Mouse (Mus musculus) heart, adult 2 months (tissue): Measurements from ENCODE around the gene Ikzf2. TPM values are rescaled to one million over a fixed set of nuclear protein-coding genes. Genes with fewer than 3 reads are reported as not detected.

Experiments
- DNase-seq, 2 experiments: peaks; one replicate each; pipeline ENCODE4 v3.0.0; 2021
- H3K27ac ChIP-seq: fragments of 200-600 bp; 2 replicates; pipeline ENCODE4 v1.8.1; 2022
- H3K27me3 ChIP-seq: fragments of 200-500 bp; 2 replicates; pipeline ENCODE4 v1.6.1; 2012; ENCODE audit warnings: mild to moderate bottlenecking, low read length, inconsistent platforms, mixed read lengths; ENCODE audit not compliant: control insufficient read depth, insufficient read depth
- H3K36me3 ChIP-seq: fragments of 200-500 bp; 2 replicates; pipeline ENCODE4 v1.6.1; 2012; ENCODE audit warnings: low read length, inconsistent platforms; ENCODE audit not compliant: control insufficient read depth, insufficient read depth
- H3K4me1 ChIP-seq: fragments of 200-500 bp; 2 replicates; pipeline ENCODE4 v1.6.1; 2011; ENCODE audit warnings: low read length; ENCODE audit not compliant: control insufficient read depth, insufficient read depth
- H3K4me3 ChIP-seq: fragments of 200-600 bp; 2 replicates; pipeline ENCODE4 v1.8.1; 2022
- H3K79me2 ChIP-seq: fragments of 200-500 bp; replicated peaks from 2 replicates; pipeline ENCODE4 v1.6.1; 2012; ENCODE audit warnings: mild to moderate bottlenecking, inconsistent platforms, low read length, moderate library complexity, mixed read lengths; ENCODE audit not compliant: control insufficient read depth, insufficient read depth
- H3K9ac ChIP-seq: fragments of 200-500 bp; 2 replicates; pipeline ENCODE4 v1.6.1; 2012; ENCODE audit warnings: low read depth, mild to moderate bottlenecking, control low read depth, inconsistent platforms, low read length, mixed read lengths
- CTCF ChIP-seq: fragments of 200-600 bp; IDR thresholded peaks from 2 replicates; pipeline ENCODE4 v1.8.1; 2022; ENCODE audit warnings: antibody characterized with exemption, mild to moderate bottlenecking, moderate library complexity
- EP300 ChIP-seq: fragments of 200-500 bp; IDR thresholded peaks from 2 replicates; pipeline ENCODE4 v1.6.1; 2011; ENCODE audit warnings: low read depth, low read length, control low read depth; ENCODE audit not compliant: insufficient read depth
- POLR2A ChIP-seq: fragments of 200-500 bp; IDR thresholded peaks from 2 replicates; pipeline ENCODE4 v1.6.1; 2011; ENCODE audit warnings: mild to moderate bottlenecking, low read depth, low read length, control low read depth; ENCODE audit not compliant: insufficient read depth
- WGBS: fragments of 180-500 bp; shearing (Covaris S2); methylation state at CpG from one replicate; pipeline ENCODE4 v1.1.7; 2018; 5-methylcytosine and 5-hydroxymethylcytosine counted together
- intact Hi-C: fragments of 180-260 bp; cut with DNase I; formaldehyde crosslinking; loops from one replicate; pipeline ENCODE4 v1.15.1; 2025
- long read RNA-seq: library from polyadenylated mRNA; stranded (forward); transcript quantifications from one replicate; pipeline ENCODE4 v2.0.0, GENCODE M21; 2021
- polyA plus RNA-seq: library from polyadenylated mRNA; depleted of rRNA; stranded (reverse); fragments of >200 nt; gene quantifications from 2 replicates; pipeline ENCODE4 v1.2.3, GENCODE M21; 2012; rRNA removed
- total RNA-seq, 2 experiments: library from RNA; stranded (reverse); gene quantifications; 2 replicates each; pipeline ENCODE4 v1.2.3; 2021

The Ikzf2 gene
- total RNA-seq, result 1 to 10 TPM; 6.1 to 7.9 TPM
- 1.8 and 2.5 TPM in 2 replicates for polyA plus RNA-seq
- long read RNA-seq, partial matches to known transcripts, result 0 of 1 reads
- long read RNA-seq, other reads (novel, unspliced or antisense), result 0 of 1 reads

DNA sequence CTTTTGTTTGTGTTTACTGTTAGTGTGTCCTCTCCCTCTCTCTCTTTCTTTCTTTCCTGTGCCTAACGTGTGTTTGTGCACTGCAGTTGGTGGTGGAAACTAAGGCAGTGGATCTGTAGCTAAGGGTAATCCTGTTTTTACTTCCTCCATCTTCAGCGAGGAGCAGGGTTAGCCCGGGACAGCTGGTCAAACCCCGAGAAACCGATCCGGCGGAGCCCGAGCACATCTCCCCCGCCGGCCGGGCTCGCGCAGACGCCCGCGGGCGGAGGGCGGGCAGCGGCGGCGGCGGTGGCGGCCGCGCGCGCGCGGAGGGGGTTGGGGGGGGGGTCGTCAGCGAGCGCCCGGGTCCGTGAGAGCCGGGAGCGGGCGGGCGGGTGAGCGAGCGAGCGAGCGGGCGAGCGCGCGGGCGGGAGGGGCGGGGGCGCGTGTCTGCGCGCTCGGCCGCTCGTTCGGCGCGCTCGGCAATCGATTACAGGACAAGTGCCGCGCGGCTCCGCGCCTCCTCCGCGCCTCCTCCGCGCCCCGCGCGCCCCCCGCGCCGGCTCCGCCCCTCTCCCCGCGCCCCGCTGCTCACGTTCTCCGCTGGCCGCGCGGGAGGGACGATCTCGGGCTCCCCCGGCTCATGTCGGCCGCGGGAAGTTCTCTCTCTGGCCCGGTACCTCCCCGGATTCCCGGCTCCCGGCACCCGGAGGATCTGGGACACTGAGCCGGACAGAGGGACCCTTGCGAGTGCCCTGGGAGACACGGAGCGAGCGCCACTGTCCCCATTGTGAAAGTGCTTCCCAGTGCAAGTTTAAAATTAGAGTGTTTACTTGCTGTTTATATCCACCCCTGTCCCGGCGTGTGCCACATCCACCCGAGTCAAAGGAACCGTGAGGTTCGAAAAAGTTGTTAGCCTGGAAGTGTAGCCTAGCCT, at the start of gene Ikzf2:
Gene Ikzf2 (minus strand): TSS at position 170 of the 916 bp plus-strand sequence.
- WGBS, result under 1% methylated on average over 73 of the region's 105 CpGs
- H3K4me3 ChIP-seq, result peak within 1 kb of the TSS; percentile 81
- intact Hi-C loops, result loop anchor here (5.0 kb wide), 1 partner anchor 445 kb away; no protein-coding TSS in a partner anchor
- no peaks in the 10 kb centered on the region for H3K36me3 ChIP-seq
- TF ChIP-seq POLR2A (peak; percentile 55), EP300 (no peak)
- H3K4me1 ChIP-seq, result peaks cover 2% of the 10 kb centered on the region
- peak; percentile 86 to 87 for DNase-seq
- H3K27me3 ChIP-seq, result no peaks in the 10 kb centered on the region
- H3K9ac ChIP-seq, result peak within 1 kb of the TSS; percentile 75
- H3K27ac ChIP-seq, result peak within 1 kb of the TSS; percentile 90
- H3K79me2 ChIP-seq, result no peaks in the 10 kb centered on the region

DNA sequence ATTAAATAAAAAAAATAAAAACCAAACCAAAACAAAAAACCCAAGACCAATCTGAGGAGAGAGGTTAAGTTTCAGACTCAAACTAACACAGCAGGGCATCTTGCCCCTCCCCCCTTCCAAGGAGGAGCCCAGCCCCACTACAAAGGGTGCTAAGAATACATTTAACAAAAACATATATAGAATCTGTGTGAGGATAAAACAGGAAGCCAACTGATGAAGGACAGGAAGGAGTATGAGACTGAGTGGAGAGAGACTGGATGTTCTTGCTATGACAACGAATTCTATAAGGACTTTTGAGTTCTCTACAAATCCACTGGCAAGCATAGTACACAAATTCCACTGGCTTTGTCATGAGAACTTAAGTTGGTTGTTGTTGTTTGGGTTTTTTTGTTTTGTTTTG, 42.7 kb upstream of the Ikzf2 start:
- no peak for DNase-seq
- H3K4me3 ChIP-seq, result no peak overlapping the region
- H3K9ac ChIP-seq, result no peak overlapping the region
- 50% methylated on average over 1 of the region's 1 CpGs for WGBS
- no peaks in the 10 kb centered on the region for H3K27me3 ChIP-seq
- no peaks in the 10 kb centered on the region for H3K4me1 ChIP-seq
- no peak for TF ChIP-seq EP300
- TF ChIP-seq CTCF, result no peak
- TF ChIP-seq POLR2A, result no peak
- no peaks in the 10 kb centered on the region for H3K79me2 ChIP-seq
- no peaks in the 10 kb centered on the region for H3K36me3 ChIP-seq
- intact Hi-C loops, result no loop called here
- H3K27ac ChIP-seq, result no peak overlapping the region

DNA sequence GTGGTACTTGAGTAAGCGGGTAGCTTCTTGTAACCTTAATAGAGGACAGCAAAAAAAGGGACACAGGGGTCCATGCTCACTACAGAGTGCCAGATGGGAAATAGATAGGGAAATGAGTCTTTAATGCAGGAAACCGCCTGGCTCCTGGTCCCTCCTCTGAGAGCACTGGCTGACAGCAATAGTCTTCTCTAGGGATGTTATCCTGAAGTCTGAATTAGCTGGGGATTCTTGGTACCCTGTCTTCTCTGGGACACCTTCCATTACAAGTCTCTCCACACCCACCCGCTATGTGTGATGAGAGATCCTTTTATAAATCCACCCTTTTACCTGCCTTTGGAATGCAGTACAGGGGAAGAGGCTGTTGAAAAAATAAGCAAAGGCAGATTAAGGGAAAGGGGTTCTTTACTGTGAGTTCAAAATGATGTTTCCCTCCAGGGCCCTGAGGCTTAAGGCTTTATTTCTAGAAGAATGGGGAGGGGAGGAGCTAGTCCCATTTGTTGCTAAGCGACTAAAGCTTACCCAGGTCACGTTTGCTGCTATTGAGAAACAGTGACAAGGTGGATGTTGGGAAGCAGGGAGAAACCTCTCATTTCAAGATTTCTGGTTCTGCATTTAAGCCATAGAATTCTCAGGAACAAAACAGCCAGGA, 42.1 kb upstream of the Ikzf2 start:
- no peaks in the 10 kb centered on the region for H3K36me3 ChIP-seq

DNA sequence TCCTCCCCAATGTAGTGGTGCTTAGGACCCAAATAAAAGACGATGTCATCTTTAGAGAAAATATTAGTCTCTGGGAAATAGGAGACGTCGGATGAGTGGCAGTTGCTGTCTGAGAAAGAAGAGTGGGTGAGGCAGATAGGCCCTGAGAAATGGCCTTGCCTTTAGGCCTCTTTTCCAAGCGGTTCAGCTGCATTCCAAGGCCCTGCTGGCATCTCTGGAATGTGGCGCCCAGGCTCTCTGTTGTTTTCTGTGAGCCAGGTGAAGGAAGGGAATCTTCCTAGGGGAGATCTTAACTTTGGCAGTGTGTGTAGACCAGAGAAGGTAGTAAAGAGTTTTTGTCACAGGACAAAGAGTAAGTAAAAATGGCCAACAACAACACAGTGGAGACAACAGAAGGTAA, 40.9 kb upstream of the Ikzf2 start:
- no peak overlapping the region for H3K9ac ChIP-seq
- no peak overlapping the region for H3K27ac ChIP-seq
- H3K4me1 ChIP-seq, result no peaks in the 10 kb centered on the region
- intact Hi-C loops, result no loop called here
- H3K79me2 ChIP-seq, result no peaks in the 10 kb centered on the region
- no peaks in the 10 kb centered on the region for H3K36me3 ChIP-seq
- H3K27me3 ChIP-seq, result no peaks in the 10 kb centered on the region
- H3K4me3 ChIP-seq, result no peak overlapping the region
- no peak for TF ChIP-seq EP300
- no peak for TF ChIP-seq POLR2A
- no peak for TF ChIP-seq CTCF
- 48% methylated on average over 5 of the region's 5 CpGs for WGBS
- no peak for DNase-seq

More for the DNA sequence above, 42.1 kb upstream of the Ikzf2 start:
- H3K79me2 ChIP-seq, result no peaks in the 10 kb centered on the region
- 47% methylated on average over 5 of the region's 5 CpGs for WGBS
- H3K27ac ChIP-seq, result no peak overlapping the region
- H3K9ac ChIP-seq, result no peak overlapping the region
- no peaks in the 10 kb centered on the region for H3K4me1 ChIP-seq
- TF ChIP-seq POLR2A, result no peak
- no peak for TF ChIP-seq EP300
- TF ChIP-seq CTCF, result no peak
- H3K27me3 ChIP-seq, result no peaks in the 10 kb centered on the region
- intact Hi-C loops, result no loop called here
- DNase-seq, result no peak
- no peak overlapping the region for H3K4me3 ChIP-seq

DNA sequence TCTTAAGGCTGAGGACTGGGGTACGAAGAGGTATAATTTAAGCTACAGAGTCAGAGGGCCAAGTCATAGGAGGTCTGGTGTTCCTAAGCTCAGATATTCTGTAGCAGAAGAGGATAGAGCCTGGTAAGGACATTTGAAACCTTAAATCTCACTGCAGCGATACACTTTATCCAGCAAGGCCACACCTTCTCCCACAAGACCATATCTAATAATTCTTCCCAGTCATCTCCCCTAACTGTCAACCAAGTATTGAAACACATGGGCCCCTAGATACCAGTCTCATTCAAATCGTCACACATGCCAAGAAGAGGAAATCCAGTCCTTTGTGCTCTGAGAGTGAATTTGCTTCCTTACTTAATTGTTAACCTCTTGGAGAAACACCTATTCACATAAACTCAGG, 30.1 kb upstream of the Ikzf2 start:
- H3K4me3 ChIP-seq, result no peak overlapping the region
- H3K79me2 ChIP-seq, result no peaks in the 10 kb centered on the region
- intact Hi-C loops, result no loop called here
- 68% methylated on average over 3 of the region's 3 CpGs for WGBS
- no peaks in the 10 kb centered on the region for H3K4me1 ChIP-seq
- H3K27me3 ChIP-seq, result no peaks in the 10 kb centered on the region
- H3K9ac ChIP-seq, result no peak overlapping the region
- no peak overlapping the region for H3K27ac ChIP-seq
- no peak for DNase-seq
- no peak for TF ChIP-seq POLR2A
- no peak for TF ChIP-seq CTCF
- TF ChIP-seq EP300, result no peak
- H3K36me3 ChIP-seq, result no peaks in the 10 kb centered on the region
